Mouse (Mus musculus) liver, postnatal 0 days (tissue): ENCODE data around the gene Aff3.

Source experiments
- CTCF ChIP-seq: sonication (generic); IDR thresholded peaks from 2 replicates; pipeline ENCODE4 v1.5.1; 2016; ENCODE audit warnings: antibody characterized with exemption, low read depth
- EP300 ChIP-seq: IDR thresholded peaks from 2 replicates; pipeline ENCODE4 v1.6.1; 2016; ENCODE audit warnings: antibody characterized with exemption, low read depth, mild to moderate bottlenecking

DNA sequence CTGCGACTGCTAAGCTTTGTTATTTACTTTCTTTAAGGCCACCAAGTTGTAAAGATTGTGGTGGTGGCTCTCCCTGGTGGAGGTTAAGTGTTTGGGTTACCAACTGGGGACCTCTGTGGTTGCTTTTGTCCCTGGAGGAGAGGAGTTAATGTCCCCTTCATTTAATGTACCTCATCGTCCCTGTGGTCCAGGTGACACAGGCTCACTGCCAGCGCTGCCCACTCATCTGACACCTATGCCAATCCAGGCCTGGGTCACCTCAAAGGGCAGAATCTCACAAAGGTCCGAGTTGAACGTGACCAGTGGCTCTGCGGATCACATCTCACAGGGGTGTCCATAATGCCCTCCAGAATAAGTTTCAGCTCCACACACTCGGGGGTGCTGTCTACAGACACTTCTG is 103.4 kb downstream of the Aff3 start:
- TF ChIP-seq EP300 (no peak), CTCF (no peak)
